Mouse (Mus musculus): ENCODE data around the gene Npepl1. TPM values are rescaled to one million over a fixed set of nuclear protein-coding genes. Genes with fewer than 3 reads are reported as not detected.
A peak's percentile ranks its signal among the peaks of the same experiment; 100 is the strongest.

The Npepl1 gene
- polyA plus RNA-seq (2014; fragmentation: Nextera tagmentation; extraction: Ambion mirVana) = 31.2 and 31.5 TPM in 2 replicates

GRCm38 (mm10) chr2:174109991-174110782 is at the start of gene Npepl1:
TSS of gene Npepl1 (plus strand) at chr2:174110349.
- WGBS = 3% methylated on average over 73 of the region's 90 CpGs
- peak; percentile 91 for ATAC-seq (replicated peaks; ENCODE audit: low FRiP score)
- peak within 1 kb of the TSS; percentile 88 for H3K4me2 ChIP-seq (ENCODE audit: low read depth, low read length, severe bottlenecking)
- H3K9me3 ChIP-seq (ENCODE audit: control insufficient read depth, low read length) = no peaks in the 10 kb centered on the region
- peak within 1 kb of the TSS; percentile 92 for H3K9ac ChIP-seq (ENCODE audit: low read length)
- peak within 1 kb of the TSS; percentile 49 for H3K4me3 ChIP-seq (ENCODE audit: low read depth, low read length)
- no peaks in the 10 kb centered on the region for H3K27me3 ChIP-seq (ENCODE audit: control insufficient read depth, insufficient read depth, low read length)
- no peak within 1 kb of the TSS for H3K27ac ChIP-seq (ENCODE audit: low read depth, low read length)
- H3K4me1 ChIP-seq (replicated peaks; ENCODE audit: control insufficient read depth, insufficient read depth, low read length) = peaks cover 8% of the 10 kb centered on the region; the same call in 1 of the 2 replicates
- DNase-seq (ENCODE audit: low spot score) = peak; percentile 76
- H3K36me3 ChIP-seq (ENCODE audit: control insufficient read depth, insufficient read depth, low read length) = no peaks in the 10 kb centered on the region

- H3K4me1 ChIP-seq (replicated peaks; ENCODE audit: control insufficient read depth, insufficient read depth, low read length) = no peaks in the 10 kb centered on the region
- H3K9ac ChIP-seq (ENCODE audit: low read length) = no peak overlapping the region
- H3K27ac ChIP-seq (ENCODE audit: low read depth, low read length) = no peak overlapping the region
- H3K4me3 ChIP-seq (ENCODE audit: low read depth, low read length) = no peak overlapping the region
- DNase-seq (ENCODE audit: low spot score) (peak; percentile 36), ATAC-seq (replicated peaks; ENCODE audit: low FRiP score) (0 out of 2 replicates have a peak, but pooled peaks have one; percentile 21)
- H3K36me3 ChIP-seq (ENCODE audit: control insufficient read depth, insufficient read depth, low read length) = no peaks in the 10 kb centered on the region
- H3K4me2 ChIP-seq (ENCODE audit: low read depth, low read length, severe bottlenecking) = no peak overlapping the region
- H3K27me3 ChIP-seq (ENCODE audit: control insufficient read depth, insufficient read depth, low read length) = no peaks in the 10 kb centered on the region
- no peaks in the 10 kb centered on the region for H3K9me3 ChIP-seq (ENCODE audit: control insufficient read depth, low read length)
- 21% methylated on average over 2 of the region's 2 CpGs for WGBS
These were observed 48.9 kb upstream of the Npepl1 start for GRCm38 (mm10) chr2:174061219-174061618.

- no peak overlapping the region for H3K4me3 ChIP-seq (ENCODE audit: low read depth, low read length)
- H3K4me1 ChIP-seq (replicated peaks; ENCODE audit: control insufficient read depth, insufficient read depth, low read length) = no peaks in the 10 kb centered on the region
- H3K9ac ChIP-seq (ENCODE audit: low read length) = no peak overlapping the region
- DNase-seq (ENCODE audit: low spot score) (peak; percentile 41), ATAC-seq (replicated peaks; ENCODE audit: low FRiP score) (no peak)
- H3K27me3 ChIP-seq (ENCODE audit: control insufficient read depth, insufficient read depth, low read length) = no peaks in the 10 kb centered on the region
- H3K27ac ChIP-seq (ENCODE audit: low read depth, low read length) = no peak overlapping the region
- WGBS = 86% methylated on average over 6 of the region's 6 CpGs
- H3K4me2 ChIP-seq (ENCODE audit: low read depth, low read length, severe bottlenecking) = no peak overlapping the region
- H3K36me3 ChIP-seq (ENCODE audit: control insufficient read depth, insufficient read depth, low read length) = no peaks in the 10 kb centered on the region
- no peaks in the 10 kb centered on the region for H3K9me3 ChIP-seq (ENCODE audit: control insufficient read depth, low read length)
These were observed 47.1 kb upstream of the Npepl1 start for GRCm38 (mm10) chr2:174063074-174063473.

- Histone ChIP-seq H3K27me3 (ENCODE audit: control insufficient read depth, insufficient read depth, low read length) (no peaks in the 10 kb centered on the region), H3K9ac (ENCODE audit: low read length) (no peak overlapping the region), H3K27ac (ENCODE audit: low read depth, low read length) (no peak overlapping the region), H3K4me3 (ENCODE audit: low read depth, low read length) (no peak overlapping the region), H3K4me2 (ENCODE audit: low read depth, low read length, severe bottlenecking) (no peak overlapping the region), H3K9me3 (ENCODE audit: control insufficient read depth, low read length) (no peaks in the 10 kb centered on the region), H3K36me3 (ENCODE audit: control insufficient read depth, insufficient read depth, low read length) (no peaks in the 10 kb centered on the region), H3K4me1 (replicated peaks; ENCODE audit: control insufficient read depth, insufficient read depth, low read length) (no peaks in the 10 kb centered on the region)
- ATAC-seq (replicated peaks; ENCODE audit: low FRiP score) (no peak), DNase-seq (ENCODE audit: low spot score) (peak; percentile 42)
- 91% methylated on average over 9 of the region's 9 CpGs for WGBS
These were observed 46.5 kb upstream of the Npepl1 start for GRCm38 (mm10) chr2:174063527-174064211.

- H3K27ac ChIP-seq (ENCODE audit: low read depth, low read length) = no peak overlapping the region
- no peaks in the 10 kb centered on the region for H3K36me3 ChIP-seq (ENCODE audit: control insufficient read depth, insufficient read depth, low read length)
- WGBS = 79% methylated on average over 6 of the region's 6 CpGs
- H3K9me3 ChIP-seq (ENCODE audit: control insufficient read depth, low read length) = no peaks in the 10 kb centered on the region
- H3K27me3 ChIP-seq (ENCODE audit: control insufficient read depth, insufficient read depth, low read length) = no peaks in the 10 kb centered on the region
- ATAC-seq (replicated peaks; ENCODE audit: low FRiP score) (no peak), DNase-seq (ENCODE audit: low spot score) (peak; percentile 30)
- H3K4me1 ChIP-seq (replicated peaks; ENCODE audit: control insufficient read depth, insufficient read depth, low read length) = no peaks in the 10 kb centered on the region
- no peak overlapping the region for H3K4me2 ChIP-seq (ENCODE audit: low read depth, low read length, severe bottlenecking)
- H3K4me3 ChIP-seq (ENCODE audit: low read depth, low read length) = no peak overlapping the region
- H3K9ac ChIP-seq (ENCODE audit: low read length) = no peak overlapping the region
These were observed 42.2 kb upstream of the Npepl1 start for GRCm38 (mm10) chr2:174067793-174068419.

- ATAC-seq (replicated peaks; ENCODE audit: low FRiP score) (no peak), DNase-seq (ENCODE audit: low spot score) (no peak)
- Histone ChIP-seq H3K4me2 (ENCODE audit: low read depth, low read length, severe bottlenecking) (no peak overlapping the region), H3K27ac (ENCODE audit: low read depth, low read length) (no peak overlapping the region), H3K9me3 (ENCODE audit: control insufficient read depth, low read length) (no peaks in the 10 kb centered on the region), H3K36me3 (ENCODE audit: control insufficient read depth, insufficient read depth, low read length) (no peaks in the 10 kb centered on the region), H3K9ac (ENCODE audit: low read length) (no peak overlapping the region), H3K27me3 (ENCODE audit: control insufficient read depth, insufficient read depth, low read length) (no peaks in the 10 kb centered on the region), H3K4me1 (replicated peaks; ENCODE audit: control insufficient read depth, insufficient read depth, low read length) (no peaks in the 10 kb centered on the region), H3K4me3 (ENCODE audit: low read depth, low read length) (no peak overlapping the region)
- WGBS = 71% methylated on average over 3 of the region's 3 CpGs
These were observed 40.6 kb upstream of the Npepl1 start for GRCm38 (mm10) chr2:174069532-174070049.

- Histone ChIP-seq H3K27ac (ENCODE audit: low read depth, low read length) (no peak overlapping the region), H3K4me1 (replicated peaks; ENCODE audit: control insufficient read depth, insufficient read depth, low read length) (peaks cover 3% of the 10 kb centered on the region), H3K9ac (ENCODE audit: low read length) (no peak overlapping the region), H3K4me2 (ENCODE audit: low read depth, low read length, severe bottlenecking) (no peak overlapping the region), H3K36me3 (ENCODE audit: control insufficient read depth, insufficient read depth, low read length) (no peaks in the 10 kb centered on the region), H3K9me3 (ENCODE audit: control insufficient read depth, low read length) (no peaks in the 10 kb centered on the region), H3K27me3 (ENCODE audit: control insufficient read depth, insufficient read depth, low read length) (no peaks in the 10 kb centered on the region), H3K4me3 (ENCODE audit: low read depth, low read length) (no peak overlapping the region)
- ATAC-seq (replicated peaks; ENCODE audit: low FRiP score) (no peak), DNase-seq (ENCODE audit: low spot score) (no peak)
- WGBS = 91% methylated on average over 5 of the region's 5 CpGs
These were observed 38.7 kb upstream of the Npepl1 start for GRCm38 (mm10) chr2:174071406-174071805.

GRCm38 (mm10) chr2:174073156-174073790 is 36.9 kb upstream of the Npepl1 start:
- peaks cover 7% of the 10 kb centered on the region for H3K4me1 ChIP-seq (replicated peaks; ENCODE audit: control insufficient read depth, insufficient read depth, low read length)
- no peak for DNase-seq (ENCODE audit: low spot score)
- H3K36me3 ChIP-seq (ENCODE audit: control insufficient read depth, insufficient read depth, low read length) = no peaks in the 10 kb centered on the region
- H3K4me3 ChIP-seq (ENCODE audit: low read depth, low read length) = no peak overlapping the region
- H3K4me2 ChIP-seq (ENCODE audit: low read depth, low read length, severe bottlenecking) = no peak overlapping the region
- ATAC-seq (replicated peaks; ENCODE audit: low FRiP score) = no peak
- no peaks in the 10 kb centered on the region for H3K27me3 ChIP-seq (ENCODE audit: control insufficient read depth, insufficient read depth, low read length)
- WGBS = 72% methylated on average over 5 of the region's 5 CpGs
- no peak overlapping the region for H3K27ac ChIP-seq (ENCODE audit: low read depth, low read length)
- H3K9me3 ChIP-seq (ENCODE audit: control insufficient read depth, low read length) = no peaks in the 10 kb centered on the region
- no peak overlapping the region for H3K9ac ChIP-seq (ENCODE audit: low read length)
